Mouse (Mus musculus): Measurements from ENCODE around the gene Bola2. TPM values are rescaled to one million over a fixed set of nuclear protein-coding genes. Genes with fewer than 3 reads are reported as not detected.
"Not testable (repeated sequence)": the region's sequence is repeated elsewhere in the genome, so short reads cannot be mapped to it uniquely, and the experiment has no call there.

The Bola2 gene
- total RNA-seq, 1 experiment from 2014 or later: 144 TPM

DNA sequence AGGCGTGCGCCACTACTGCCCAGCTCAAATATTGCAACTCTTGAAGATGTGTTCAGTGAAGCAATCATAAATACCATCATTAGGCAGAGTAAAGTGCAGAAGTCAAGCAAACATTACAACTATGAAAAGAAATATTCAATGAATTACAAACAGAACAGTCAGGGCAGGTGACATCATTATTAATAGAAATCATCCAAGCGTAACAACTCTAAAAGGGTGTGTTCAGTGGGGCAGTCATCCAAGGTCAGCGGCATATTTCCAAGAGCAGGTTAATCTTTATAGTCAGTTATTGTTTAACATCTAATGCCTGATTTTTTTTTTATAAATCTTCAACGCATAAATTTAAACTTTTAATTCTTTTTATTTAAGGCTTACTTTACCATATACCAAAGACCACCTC, 14.0 kb upstream of the Bola2 start:
- no peak for ATAC-seq (replicated peaks; ENCODE audit: low read depth, poor library complexity, severe bottlenecking)

- not testable (repeated sequence) for ATAC-seq (replicated peaks; ENCODE audit: low read depth, poor library complexity, severe bottlenecking)
Observed at GRCm38 (mm10) chr7:126688156-126688555, 7.0 kb upstream of the Bola2 start.

- ATAC-seq (replicated peaks; ENCODE audit: low read depth, poor library complexity, severe bottlenecking): no peak
Observed at GRCm38 (mm10) chr7:126689021-126689420, 6.2 kb upstream of the Bola2 start.

DNA sequence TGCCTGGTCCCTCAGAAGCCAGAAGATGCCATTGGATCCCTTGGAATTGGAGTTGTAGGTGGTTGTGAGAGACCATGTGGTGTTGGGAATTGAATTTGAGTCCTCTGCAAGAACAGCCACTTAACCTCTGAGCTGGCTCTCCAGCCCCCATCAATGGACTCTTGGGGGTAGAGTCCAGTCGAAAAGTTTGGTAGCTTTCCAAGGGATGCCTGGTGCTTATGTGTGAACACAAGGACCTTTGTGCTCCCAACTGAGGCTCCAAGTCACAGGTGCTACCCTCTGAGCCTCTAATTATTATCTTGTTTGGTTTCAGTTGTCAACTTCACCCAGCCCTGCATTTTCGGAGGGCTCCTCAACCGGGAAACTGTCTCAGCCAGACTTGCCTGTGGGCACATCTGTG, 4.5 kb upstream of the Bola2 start:
- ATAC-seq (replicated peaks; ENCODE audit: low read depth, poor library complexity, severe bottlenecking): no peak

GRCm38 (mm10) chr7:126691676-126692075, 3.5 kb upstream of the Bola2 start:
- no peak for ATAC-seq (replicated peaks; ENCODE audit: low read depth, poor library complexity, severe bottlenecking)

DNA sequence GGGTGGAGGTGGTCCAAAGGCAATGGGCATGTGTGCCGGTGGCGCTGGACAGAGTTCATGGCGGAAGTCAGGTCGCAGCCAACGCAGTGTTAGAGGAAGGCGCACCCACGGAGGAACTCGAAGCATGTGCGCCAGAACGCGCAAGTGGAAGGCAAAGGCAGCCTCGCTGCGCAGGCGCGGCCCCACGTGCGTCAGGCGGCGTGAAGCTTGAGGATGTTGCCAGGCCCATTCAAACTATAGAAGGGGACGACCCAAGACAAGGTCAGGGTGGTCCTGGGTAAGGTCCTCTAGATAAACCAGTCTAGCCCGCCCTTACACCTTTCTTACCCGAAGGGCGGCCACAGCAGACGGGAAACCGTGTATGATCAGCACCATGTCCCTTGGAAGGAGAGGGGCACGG, 2.8 kb upstream of the Bola2 start:
- ATAC-seq (replicated peaks; ENCODE audit: low read depth, poor library complexity, severe bottlenecking): no peak

DNA sequence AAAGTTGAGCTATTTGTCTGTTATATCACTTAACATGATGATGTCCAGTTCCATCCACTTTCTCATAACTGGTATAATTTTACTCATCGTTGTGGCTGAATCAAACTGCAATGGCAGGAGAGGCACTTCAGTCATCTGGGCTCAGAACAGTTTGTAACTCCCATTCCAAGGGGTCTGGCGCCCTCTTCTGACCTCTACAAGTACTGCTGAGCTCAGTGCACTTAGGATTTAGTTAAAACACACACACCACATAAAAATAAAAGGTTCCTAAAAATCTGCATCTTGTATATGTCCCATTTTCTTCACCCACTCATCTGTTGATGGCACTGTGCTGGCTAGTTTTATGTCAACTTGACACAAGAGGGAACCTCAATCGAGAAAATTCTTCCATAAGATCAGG, 1.9 kb upstream of the Bola2 start:
- peak; percentile 45 for ATAC-seq (replicated peaks; ENCODE audit: low read depth, poor library complexity, severe bottlenecking)

DNA sequence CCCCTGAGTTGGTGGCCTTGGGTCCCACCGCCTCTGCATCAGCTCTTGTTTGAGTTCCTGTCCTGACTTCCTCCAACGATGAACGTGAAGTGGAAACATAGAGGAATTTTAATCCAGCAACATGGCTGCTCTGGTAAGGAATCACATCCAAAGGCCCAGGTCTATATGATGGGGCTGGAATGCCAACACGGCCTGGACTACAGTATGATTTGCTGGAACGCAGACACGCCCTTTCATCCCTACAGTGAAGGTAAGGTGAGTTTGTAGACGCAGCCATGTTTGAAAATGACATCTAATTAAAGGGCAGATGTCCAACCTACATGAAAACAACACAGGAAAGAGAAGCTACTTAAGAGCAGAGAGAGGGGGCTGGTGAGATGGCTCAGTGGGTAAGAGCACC, 1.4 kb upstream of the Bola2 start:
- no peak for ATAC-seq (replicated peaks; ENCODE audit: low read depth, poor library complexity, severe bottlenecking)

DNA sequence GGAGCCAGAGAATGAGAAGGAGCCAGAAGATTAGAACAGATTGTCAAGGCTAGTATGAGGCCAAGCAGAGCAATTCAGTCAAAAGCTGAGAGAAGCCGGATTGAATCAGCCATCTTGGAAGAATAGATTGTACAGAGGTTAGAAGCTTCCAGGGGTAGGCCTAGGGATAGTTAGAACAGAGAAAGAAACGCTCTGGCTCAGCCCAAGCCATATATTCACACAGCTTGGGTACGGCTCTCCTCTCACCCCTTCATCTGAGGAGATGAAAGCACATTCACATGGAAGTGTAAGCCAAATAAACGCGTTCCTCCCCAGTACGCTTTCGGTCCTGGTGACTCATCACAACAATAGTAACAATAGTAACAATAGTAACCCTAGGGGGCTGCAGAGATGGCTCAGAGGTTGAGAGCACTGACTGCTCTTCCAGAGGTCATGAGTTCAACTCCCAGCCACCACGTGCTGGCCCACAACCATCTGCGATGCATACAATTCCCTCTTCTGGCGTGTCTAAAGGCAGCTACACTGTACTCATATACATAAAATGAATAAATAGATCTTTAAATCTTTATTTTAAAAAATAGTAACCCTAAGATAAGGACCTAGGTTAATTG, 655 bp upstream of the Bola2 start:
- no peak for ATAC-seq (replicated peaks; ENCODE audit: low read depth, poor library complexity, severe bottlenecking)

DNA sequence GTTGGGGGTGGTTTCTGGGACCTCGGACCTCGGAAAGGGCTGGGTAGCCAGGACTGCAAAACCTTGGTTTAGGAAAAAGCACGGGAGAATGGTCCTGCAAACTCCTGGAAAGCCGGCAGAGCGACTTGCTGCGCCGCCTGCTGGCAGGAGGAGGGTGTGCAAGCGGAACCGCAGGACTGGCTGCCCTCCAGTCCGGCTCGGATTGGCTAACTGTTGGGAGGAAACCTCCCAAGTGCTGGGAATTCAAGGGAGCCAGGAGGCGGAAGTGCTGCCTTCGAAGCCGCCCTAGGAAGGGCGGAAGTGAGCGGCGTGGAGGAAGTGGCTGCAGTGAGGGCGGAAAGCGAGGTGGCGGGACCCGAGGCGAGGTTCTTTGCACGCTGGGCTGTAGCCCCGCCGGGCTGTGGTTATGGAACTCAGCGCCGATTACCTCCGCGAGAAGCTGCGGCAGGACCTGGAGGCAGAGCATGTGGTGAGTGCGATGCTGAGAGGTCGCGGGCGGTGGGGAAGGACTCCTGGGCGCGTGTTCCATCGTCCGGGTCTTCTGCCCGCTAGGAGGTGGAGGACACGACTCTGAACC, 518 bp downstream of the Bola2 start, which contains the start of gene Slx1b:
Gene Slx1b, minus strand, starts transcription at position 154 of the 577 bp plus-strand sequence.
- peak; percentile 92 for ATAC-seq (replicated peaks; ENCODE audit: low read depth, poor library complexity, severe bottlenecking)

DNA sequence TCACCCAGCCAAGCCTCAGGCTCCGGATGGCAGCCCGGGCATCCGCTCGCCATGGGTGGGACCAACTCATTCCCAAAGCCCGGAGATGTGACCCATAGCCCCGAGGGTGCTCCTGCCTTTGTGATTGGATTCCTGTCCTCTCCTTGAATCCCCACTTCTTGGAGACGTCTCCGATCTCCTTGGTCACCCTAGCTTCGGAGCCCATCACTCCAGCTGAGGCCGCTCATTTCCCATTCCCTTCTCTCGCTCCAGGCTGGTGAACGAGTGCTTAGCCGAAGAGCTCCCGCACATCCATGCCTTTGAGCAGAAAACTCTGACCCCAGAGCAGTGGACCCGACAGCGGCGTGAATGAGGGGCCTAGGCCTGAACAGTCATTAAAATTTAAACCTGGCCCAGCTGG, 1.1 kb downstream of the Bola2 start:
- ATAC-seq (replicated peaks; ENCODE audit: low read depth, poor library complexity, severe bottlenecking): no peak; the same call in 1 of the 2 replicates

GRCm38 (mm10) chr7:126696886-126697285, 1.7 kb downstream of the Bola2 start:
- no peak for ATAC-seq (replicated peaks; ENCODE audit: low read depth, poor library complexity, severe bottlenecking)

DNA sequence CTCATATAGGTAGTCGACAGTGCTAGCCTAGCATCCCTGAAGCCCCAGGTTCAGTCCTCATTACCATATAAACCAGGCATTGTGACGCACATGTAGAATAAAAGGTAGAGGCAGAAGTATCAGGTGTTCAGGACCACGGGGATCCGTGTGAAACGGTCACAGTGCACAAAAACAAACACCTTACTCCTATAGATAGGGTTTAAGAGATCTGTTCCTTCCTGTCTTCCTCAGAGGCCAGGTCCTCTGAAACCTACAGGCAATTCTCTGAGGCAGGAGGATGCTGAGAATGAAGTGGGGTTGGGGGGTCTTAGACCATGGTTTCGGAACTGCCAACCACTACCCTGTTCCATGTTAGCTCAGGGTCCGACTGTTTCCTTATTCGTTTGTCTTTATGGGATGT, 2.6 kb downstream of the Bola2 start:
- no peak for ATAC-seq (replicated peaks; ENCODE audit: low read depth, poor library complexity, severe bottlenecking)

DNA sequence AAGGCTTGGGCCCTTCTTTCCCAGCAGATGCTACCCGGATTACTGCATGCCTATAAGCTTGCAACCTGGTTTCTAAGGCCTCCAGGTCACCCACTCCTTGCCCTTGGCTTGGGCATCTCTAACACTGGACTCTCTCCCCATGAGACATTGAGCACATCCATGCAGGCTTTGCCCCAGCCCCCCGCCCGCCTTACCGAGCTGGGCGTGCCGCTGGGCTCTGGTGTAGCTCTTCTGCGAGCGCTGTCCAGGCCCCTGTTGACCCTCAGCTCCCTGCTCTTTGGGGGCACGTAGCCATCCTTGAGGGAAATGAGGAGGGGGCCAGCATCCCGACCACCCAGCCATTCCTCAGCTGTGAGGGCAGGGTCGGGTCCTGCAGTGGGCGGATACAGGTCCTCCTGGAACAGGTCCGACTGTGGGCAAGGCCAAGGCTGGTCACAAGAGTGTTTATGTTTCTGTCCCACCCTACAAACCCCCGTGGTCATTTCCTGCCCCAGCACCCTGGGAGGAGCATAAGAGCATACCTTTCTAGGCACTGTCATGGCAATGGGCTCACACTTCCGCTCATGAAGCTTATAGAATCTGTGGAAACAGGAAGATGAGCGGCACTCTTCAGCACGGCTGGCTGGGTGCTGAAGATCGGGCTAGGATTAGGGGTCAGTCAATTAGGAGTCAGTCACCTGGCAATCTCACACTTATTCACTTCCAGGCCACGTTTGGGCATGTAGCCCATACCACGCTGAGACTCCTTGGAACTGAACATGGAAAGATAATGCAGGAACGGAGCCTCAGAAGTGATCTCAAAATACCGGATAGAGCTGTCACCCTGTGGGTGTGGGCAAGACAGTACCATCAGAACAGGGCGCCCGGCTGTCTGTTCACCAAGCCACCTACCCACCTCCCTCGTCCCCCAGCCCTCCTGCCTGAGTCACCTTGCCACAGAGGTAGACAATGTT, 5.1 kb downstream of the Bola2 start:
- no peak for ATAC-seq (replicated peaks; ENCODE audit: low read depth, poor library complexity, severe bottlenecking)

DNA sequence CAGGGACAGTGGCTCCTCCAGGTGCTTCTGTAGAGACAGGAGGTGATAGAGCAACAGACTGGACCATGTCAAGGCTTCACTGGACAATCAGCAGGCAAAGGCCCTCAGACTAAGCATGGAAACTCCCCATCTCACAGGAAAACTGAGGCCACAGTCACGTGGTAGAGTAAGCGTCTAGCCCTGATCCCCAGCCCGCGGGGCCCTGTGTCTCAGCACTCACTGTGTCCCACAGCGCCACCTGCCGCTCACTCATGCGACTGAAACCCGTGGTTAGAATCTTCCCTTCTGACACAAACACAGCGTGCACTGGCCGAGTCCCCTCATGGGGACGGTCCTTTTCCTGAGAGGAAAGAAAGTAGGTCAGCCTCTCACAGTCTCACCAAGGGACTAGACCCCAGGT, 5.9 kb downstream of the Bola2 start:
- peak; percentile 49 for ATAC-seq (replicated peaks; ENCODE audit: low read depth, poor library complexity, severe bottlenecking)

DNA sequence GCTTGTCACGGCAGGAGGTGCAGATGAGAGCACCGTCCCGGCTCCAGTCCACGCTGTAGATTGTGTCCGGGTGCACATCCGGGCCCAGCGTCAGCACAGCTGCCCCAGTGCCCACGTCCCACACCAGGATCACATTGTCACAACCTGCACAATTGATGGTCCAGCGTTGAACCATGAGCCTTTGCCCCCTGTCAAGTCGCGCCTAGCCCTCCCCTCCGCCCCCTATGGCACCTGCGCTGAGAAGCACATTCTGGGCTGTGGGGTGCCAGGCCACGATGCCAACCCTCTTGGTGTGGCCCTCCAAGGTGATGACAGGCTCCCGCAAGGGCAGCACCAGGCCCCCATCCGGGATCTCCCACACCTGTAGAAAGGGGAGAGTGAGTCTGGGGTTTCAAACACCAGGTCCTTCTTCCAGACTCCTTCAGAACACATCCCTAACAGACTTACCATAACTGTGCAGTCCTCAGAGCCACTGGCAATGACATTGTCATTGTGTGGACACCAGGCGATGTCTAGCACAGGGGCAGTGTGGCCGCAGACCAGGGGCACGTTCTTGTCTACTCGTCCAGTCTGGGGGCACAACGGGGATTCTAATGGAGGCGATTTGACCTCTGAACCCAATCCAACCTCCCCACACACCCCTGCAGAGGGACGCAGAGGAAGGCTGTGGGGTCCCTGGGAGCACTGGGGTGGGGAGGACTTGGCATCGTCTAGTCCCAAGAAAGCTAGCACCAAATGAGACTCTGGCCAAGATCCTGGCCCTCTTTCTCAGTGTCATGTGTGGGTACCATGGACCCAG, 6.6 kb downstream of the Bola2 start:
- no peak for ATAC-seq (replicated peaks; ENCODE audit: low read depth, poor library complexity, severe bottlenecking)

DNA sequence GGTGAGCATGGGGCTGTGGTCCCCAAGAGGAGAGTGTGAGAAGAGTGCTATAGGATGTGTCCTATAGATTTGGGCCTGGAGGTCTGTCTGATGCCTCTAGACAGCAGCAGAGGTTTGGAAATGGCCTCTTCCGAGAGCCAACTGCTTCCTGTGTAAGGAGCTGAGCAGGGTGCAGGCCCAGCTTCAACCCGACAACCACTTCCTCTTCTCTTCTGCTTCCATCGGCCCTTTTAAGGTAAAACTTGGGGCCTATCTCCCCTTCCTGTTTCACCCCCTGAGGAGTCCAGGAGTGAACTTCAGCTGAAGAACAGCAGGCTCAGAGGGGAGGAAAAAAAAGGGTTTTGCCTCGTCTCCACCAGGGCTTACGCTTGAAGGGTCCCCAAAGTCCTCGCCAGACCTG, 7.2 kb downstream of the Bola2 start:
- ATAC-seq (replicated peaks; ENCODE audit: low read depth, poor library complexity, severe bottlenecking): peak; percentile 54

DNA sequence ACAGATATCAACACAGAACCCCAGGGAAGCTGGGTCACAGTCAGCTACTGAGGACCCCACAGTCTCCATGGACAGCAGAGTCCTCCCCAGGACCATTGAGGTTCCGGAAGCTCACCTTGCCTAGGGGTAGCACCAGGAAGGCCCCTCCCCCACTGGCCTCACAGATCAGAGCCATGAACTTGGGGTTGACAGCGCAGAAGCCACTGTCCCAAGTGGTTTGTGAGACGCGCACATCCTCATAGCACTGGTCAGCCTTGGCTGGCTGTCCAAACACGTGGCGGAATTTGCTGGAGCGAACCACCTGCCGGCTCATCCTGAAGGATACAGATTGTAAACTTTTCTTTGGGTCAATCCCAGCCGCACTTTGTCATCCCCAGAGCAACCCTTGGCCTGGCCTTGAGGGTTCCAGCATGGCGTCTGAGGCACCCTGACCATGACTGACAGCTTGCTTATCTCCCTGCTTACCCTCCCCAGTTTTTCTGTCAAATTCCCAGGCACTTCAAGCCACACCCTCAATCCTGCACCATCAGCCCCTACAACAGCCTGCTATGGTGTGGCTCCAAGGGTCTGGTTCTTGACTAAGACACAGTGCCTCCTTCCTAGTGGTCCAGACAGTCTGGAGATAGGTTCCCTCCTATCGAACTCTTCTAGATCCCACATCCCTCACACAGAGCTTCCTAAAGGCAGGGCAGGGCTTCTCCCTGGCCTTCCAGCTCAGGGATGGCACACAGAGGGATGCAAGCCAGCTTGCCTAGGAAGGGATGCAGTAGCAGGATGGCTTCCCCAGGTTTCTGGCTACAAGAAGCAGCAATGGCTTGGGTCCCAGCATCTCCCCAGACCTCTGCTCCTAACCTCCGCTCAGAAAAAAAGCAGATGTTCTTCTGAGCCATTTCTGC, 7.9 kb downstream of the Bola2 start:
- no peak for ATAC-seq (replicated peaks; ENCODE audit: low read depth, poor library complexity, severe bottlenecking)

DNA sequence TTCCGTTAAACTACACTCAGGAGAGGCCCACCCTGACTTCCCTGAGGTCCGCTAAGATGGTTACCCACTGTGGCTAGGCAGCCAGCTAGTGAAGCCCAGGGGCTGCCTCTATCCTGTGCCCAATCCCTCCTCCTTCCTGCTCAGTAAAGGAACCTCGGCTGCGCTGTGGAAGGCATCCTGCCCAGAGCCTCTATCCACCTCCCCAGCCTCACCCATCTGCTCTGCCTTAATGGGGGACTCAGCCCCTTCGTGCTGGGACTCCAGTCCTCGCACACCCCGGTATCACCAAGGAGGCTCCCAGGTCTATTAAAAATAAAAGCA, 8.5 kb downstream of the Bola2 start:
- 0 out of 2 replicates have a peak, but pooled peaks have one; percentile 5 for ATAC-seq (replicated peaks; ENCODE audit: low read depth, poor library complexity, severe bottlenecking)

Measured in common myeloid progenitor, adult 5-6 weeks (primary cell).